Mouse (Mus musculus) naive thymus-derived CD4-positive, alpha-beta T cell, adult 2 months (primary cell): ENCODE results near the gene Nr1i2.
"Not testable (repeated sequence)": the region's sequence is repeated elsewhere in the genome, so short reads cannot be mapped to it uniquely, and the experiment has no call there.

Experiments used
- DNase-seq: peaks from one replicate; pipeline ENCODE4 v3.0.0-alpha.2; 2011; ENCODE audit warnings: low read depth

Gene Nr1i2

GRCm38 (mm10) chr16:38294685-38295348 is at the start of gene Nr1i2:
Nr1i2 (minus strand) TSS chr16:38294824.
- DNase-seq = no peak

GRCm38 (mm10) chr16:38341396-38342324 is 47.0 kb upstream of the Nr1i2 start, which contains the start of gene Maats1:
Maats1 (minus strand) TSS chr16:38342143.
- DNase-seq = peak; percentile 42

DNA sequence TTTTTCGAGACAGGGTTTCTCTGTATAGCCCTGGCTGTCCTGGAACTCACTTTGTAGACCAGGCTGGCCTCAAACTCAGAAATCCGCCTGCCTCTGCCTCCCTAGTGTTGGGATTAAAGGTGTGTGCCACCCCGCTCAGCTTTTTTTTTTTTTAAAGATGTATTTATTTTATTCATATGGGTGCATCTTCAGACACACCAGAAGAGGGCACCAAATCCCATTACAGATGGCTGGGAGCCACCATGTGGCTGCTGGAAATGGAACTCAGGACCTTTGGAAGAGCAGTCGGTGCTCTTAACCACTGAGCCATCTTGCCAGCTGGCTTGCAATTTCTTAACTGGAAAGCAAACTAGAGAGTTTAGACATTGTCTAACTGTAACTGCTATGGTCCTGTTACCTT is 43.5 kb upstream of the Nr1i2 start:
- not testable (repeated sequence) for DNase-seq

- no peak for DNase-seq
These were observed 39.8 kb upstream of the Nr1i2 start for GRCm38 (mm10) chr16:38334431-38334830.

- no peak for DNase-seq
These were observed 34.7 kb upstream of the Nr1i2 start for GRCm38 (mm10) chr16:38329340-38329739.

- DNase-seq = no peak
These were observed 32.3 kb upstream of the Nr1i2 start for GRCm38 (mm10) chr16:38326778-38327397.

DNA sequence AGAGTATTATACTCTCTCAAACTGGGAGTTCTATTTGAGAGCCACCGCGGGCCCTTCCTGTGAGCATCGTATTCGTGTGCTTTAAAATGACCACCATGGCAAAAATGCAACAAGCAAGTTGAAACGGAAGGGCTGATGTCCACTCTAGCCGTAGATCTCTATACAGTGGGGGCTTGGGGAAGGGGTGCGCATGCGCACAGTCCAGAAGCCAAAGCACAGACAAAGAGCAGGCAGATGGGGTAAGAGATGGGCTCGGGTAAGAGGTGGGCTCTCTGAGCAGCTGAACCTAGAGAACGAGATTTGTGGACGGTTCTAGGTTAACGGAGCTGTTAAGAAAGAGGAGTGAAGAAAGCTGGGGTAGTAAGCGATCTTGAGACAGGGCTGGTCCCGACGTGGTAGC is 29.7 kb upstream of the Nr1i2 start:
- no peak for DNase-seq

GRCm38 (mm10) chr16:38321452-38321935 is 26.9 kb upstream of the Nr1i2 start:
- DNase-seq = peak; percentile 66

DNA sequence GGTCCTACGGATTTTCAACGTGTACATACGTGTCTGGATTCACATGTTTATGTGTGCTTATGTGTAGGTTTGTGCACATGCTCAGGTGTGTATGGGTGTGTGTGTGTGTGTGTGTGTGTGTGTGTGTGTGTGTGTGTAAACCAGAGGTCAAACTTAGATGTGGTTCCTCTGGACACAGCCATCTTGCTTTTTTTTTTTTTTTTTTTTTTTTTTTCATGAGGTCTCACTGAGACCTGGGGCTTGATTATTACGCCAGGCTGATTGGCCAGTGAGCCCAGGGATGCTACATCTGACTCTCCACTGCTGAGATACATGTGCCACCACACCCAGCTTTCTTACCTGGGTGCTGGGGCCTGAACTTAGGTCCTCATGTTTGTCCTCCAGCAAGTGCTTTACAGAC is 24.5 kb upstream of the Nr1i2 start:
- DNase-seq = no peak

DNA sequence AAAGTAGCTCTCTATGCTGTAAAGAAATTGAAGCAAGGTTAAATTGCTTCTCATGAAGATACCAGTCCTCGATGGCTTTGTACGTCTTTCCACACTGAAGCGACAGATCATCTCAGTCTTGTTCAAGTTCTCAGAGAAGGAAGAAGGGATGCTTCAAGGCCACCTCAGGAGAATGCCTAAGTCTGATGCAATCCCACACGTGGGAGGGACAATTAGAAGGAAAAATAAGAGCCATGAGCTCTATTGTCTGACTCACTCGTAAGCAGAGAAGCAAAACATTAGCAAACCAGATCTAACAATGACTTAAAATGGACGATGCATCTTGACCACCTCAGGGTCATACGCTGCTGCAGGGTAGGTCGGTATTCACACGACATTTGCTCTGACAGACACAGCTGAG is 23.9 kb upstream of the Nr1i2 start:
- DNase-seq = no peak

- DNase-seq = no peak
These were observed 13.6 kb upstream of the Nr1i2 start for GRCm38 (mm10) chr16:38308195-38308594.

DNA sequence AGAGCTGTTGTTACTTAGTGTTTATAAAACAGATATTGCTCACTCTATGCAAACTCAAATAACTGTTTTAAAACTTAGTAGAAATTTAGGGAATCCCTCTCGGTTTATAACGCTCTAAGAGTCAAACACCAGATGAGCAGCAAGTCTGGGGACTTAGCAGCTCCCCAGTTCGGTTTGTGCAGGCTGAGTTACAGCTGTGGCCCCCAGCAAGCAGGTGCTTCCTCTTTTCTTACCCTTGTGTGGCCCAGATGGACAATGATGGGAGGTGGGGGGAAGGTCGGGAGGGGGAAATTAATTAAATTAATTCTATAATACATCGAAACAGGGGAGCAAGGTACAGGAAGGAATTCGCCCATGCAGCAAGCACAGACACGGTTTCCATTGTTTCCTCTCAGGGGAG is 13.0 kb upstream of the Nr1i2 start:
- no peak for DNase-seq

GRCm38 (mm10) chr16:38307221-38307605 is 12.6 kb upstream of the Nr1i2 start:
- DNase-seq = no peak

DNA sequence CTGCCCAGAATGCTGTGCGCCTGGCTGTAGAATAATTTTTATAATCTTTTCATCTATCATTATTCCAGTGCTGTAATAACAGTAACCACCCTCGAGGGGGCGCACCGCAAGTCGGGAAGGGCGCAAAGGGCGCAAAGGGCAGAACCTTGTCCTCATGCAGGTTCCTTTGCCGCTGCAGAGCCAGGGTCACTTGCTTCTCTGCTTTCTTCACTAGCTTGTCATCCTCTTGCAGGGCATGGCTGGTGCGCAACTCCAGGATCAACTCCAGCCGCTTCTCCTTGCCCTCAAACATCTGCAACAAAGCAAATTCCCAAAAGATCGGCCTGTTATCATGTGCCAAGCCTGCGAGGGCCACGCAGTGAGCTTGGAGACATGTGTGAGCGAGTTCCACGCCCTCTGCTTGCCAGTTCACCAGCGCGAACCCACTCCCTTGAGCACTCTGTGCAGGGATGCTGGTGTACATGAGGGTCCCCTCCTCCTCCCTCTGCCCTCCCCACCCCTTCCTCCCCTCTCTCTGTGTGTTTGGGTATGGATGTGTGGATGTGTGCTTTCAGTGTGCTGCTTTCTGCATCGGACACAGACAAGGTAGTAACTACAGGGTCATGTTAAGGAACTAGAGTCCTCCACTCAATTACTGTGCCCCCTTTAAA is 12.1 kb upstream of the Nr1i2 start:
- peak; percentile 2 for DNase-seq

DNA sequence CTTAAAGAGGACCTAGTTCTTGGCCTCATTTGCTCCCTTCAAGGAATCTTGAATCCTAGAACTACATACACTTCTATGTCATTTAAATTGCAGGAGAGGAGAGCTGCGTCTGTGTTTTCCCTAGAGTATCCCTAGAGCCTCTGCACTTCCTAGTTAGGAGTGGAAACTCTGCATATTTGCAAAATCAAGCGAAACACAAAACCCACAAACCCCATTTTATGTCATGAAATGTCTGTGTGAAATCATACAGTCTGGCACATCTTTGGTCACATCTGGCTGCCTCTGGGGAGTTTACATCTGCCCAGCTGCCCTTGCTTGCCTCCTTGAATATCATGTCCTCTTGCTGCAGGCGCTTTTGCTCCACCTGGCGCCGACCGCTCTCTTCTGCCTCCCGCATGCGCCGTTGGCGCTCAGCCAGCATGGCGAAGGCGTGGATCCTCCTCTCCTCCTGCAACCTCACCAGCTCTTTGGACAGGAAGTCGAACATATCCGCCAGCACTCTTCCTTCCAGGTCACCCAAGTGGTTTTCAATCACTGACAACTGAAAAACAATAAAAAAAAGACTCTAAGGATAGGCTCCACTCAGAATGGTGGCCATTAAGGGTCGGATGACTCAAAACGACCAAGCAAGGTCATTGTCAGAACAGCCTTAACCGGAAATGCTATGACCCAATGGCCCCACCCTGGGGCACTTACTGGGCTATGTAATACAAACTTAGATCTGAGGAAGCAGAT is 10.0 kb upstream of the Nr1i2 start:
- DNase-seq = no peak

DNA sequence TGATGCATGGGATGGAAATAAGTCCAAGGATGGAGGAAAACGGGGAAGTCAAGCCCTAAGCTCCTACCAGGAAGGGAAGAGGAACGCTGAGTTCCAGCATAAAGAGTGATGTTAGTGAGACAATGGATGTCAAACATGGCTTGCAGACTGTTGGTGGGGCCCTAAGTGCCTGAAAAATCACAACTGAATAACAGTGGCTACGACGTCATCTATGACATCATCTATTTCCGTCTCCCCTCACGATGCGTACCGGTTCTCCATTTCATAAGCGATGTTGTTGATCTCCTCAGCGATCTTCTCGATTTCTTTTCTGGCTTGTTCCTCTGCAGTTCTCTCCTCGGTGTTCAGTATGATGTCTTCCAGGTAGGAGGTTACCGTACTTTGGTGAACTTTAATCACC is 7.7 kb upstream of the Nr1i2 start:
- DNase-seq = no peak

- DNase-seq = no peak
These were observed 3.8 kb upstream of the Nr1i2 start for GRCm38 (mm10) chr16:38298410-38298809.

- DNase-seq = no peak
These were observed 816 bp upstream of the Nr1i2 start for GRCm38 (mm10) chr16:38295349-38295930.

DNA sequence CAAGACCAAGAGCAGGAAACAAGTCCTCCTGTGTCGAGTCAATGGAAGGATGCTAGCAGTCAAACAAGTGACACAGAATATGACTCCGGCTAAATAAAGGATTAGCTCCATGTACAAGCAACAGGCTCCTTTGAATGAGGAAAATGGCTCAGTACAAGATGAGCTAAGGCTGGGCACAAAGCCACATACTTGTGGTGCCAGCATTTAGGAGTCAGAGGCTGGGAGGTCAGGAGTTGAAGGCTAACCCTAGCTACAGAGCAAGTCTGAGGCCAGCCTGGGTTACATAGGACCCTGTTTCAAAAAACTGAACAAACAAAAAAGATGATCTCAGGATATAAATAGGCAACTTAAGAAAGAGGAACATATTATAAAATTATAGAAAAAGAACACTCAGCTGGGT is 4.5 kb downstream of the Nr1i2 start:
- no peak for DNase-seq

DNA sequence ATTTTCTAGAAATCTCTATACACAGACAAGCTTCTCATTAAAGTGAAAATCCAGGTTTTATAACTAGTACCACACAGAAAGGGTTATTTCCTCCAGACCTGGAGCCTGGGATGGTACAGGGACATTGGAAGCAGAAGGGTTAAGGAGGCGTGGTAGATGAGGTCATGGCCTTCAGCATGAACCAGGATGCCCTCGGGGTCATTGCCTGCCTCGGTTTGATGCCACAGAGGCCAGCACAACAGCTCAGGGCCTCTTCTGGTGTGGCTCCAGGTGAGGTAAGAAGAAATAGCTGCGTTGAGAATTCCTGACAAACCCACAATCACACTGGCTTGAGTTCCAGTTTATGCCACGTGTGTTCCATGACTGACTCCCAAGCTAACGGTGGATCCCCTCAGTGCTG is 5.8 kb downstream of the Nr1i2 start:
- DNase-seq = no peak

- DNase-seq = no peak
These were observed 6.9 kb downstream of the Nr1i2 start for GRCm38 (mm10) chr16:38287762-38288161.
